Mouse (Mus musculus) kidney, postnatal 25 days (tissue): ENCODE measurements around the gene Als2cr12.
"Not testable (repeated sequence)": the region's sequence is repeated elsewhere in the genome, so short reads cannot be mapped to it uniquely, and the experiment has no call there.

Experiments
- DNase-seq, 2 experiments: peaks; one replicate each; pipeline ENCODE4 v3.0.0; 2021; ENCODE audit warnings: mixed read lengths in 2 of 2

The Als2cr12 gene

DNA sequence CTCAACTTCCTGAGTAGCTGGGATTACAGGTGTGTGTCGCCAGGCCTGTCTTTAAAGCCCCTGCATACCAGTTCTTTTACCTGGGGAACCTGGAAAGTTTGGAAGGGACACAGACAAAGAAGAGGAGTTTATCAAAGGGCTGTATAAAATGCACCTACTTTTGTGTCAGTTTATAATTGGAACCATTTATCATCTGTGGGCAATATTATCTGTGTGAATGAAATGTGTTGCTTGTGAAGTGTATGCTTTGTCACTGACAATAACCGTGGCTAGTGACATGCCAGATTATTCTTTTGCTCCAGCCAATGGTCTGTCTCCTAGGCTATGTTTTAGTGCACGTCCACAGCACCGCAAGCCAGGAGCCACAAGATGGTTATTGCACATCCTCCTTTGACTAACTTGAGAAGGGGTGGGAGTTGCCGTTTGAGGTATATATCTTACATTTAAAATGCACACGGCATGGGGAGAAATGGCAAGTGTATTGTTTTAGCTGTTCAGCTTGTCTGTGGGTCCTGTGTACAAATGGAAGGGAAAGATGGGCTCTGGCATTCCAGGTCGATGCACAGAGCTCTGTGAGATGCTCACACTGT, 23.7 kb upstream of the Als2cr12 start:
- no peak for DNase-seq

GRCm38 (mm10) chr1:58717589-58718270, 21.9 kb upstream of the Als2cr12 start:
- no peak for DNase-seq

DNA sequence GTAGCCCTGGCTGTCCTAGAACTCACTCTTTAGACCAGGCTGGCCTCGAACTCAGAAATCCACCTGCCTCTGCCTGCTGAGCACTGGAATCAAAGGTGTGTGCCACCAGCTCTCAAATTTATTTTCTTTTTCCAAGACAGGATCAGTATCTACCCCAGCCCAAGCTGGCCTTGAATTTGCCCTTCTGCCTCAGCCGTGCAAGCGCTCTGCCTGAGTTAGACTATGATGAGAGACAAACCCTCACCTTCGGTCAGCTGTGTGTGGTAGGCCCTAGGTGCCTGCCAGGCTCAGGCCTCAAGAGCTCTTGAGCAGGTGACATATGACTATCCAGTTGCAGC, 21.1 kb upstream of the Als2cr12 start:
- no peak for DNase-seq

- DNase-seq = no peak
Measured at GRCm38 (mm10) chr1:58716162-58716882, 20.5 kb upstream of the Als2cr12 start.

DNA sequence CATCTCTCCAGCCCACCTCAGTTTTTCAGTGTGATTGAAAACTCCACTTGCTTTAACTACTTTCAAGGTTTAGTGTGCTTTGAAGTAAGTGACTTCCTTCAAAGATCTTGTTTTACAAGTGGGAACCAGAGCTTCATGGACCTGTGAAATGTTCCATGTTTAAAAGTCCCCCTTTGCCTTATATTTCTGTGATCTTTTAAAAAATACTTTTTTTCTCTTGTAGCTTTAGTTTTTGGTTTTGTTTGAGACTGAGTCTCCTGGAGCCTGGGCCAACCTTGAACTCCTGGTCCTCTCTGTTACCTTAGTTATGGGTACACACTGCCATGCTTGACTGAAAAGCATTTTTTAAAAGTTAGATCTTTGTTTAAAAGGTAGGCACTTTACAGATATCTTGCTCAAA, 19.7 kb upstream of the Als2cr12 start:
- no peak for DNase-seq

GRCm38 (mm10) chr1:58714361-58714760, 18.6 kb upstream of the Als2cr12 start:
- DNase-seq = no peak

GRCm38 (mm10) chr1:58713893-58714231, 18.1 kb upstream of the Als2cr12 start:
- DNase-seq = peak; percentile 85 to 88

- DNase-seq = peak; percentile 82 to 88
Measured at GRCm38 (mm10) chr1:58713081-58713892, 17.5 kb upstream of the Als2cr12 start.

DNA sequence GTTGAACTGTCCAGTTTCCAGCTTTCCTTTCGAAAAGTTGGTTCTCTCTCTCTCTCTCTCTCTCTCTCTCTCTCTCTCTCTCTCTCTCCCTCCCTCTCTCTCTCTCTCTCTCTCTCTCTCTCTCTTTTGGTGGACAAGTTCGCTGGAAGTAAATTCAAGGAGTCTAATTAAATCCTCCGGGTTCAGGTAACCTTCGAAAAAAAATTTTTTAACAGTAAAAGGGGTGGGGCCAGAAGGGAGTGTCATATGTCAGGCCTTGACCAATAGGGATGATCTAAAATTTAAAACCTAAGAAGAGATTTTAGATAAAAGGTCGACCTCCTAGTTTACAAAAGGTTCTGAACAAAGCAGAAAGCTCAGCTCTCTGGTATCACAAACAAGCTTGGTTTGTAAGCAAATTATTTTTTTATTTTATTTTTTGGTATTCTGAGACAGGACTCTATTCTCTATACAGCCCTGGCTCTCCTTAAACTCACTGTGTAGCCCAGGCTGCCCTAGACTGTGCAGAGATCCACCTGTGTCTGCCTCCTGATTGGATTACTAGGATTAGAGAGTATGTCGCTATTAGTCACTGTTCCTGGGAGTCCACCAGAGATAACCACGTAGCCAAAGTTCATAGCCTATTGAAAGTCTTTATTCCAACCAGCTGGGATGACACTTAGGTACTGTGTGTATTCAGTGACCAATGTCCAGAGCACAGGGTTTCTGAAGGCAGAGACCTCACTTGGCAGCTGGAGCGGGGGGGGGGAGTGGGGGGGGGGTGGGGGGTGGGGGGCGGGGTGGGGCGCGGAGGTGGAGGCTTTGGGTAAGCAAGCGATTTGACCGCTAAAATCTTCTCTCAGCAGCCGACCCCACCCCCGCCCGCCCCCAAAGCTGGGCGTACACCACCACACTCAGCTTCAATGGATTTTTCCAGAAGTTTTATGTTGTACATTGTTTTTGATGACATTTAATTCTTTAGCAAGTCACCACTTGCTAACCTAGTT, 16.6 kb upstream of the Als2cr12 start:
- peak; percentile 65 to 70 for DNase-seq

GRCm38 (mm10) chr1:58711365-58712016, 15.7 kb upstream of the Als2cr12 start, which contains the start of gene Cflar:
Gene Cflar (plus strand): TSS chr1:58711508.
- peak; percentile 82 to 86 for DNase-seq

DNA sequence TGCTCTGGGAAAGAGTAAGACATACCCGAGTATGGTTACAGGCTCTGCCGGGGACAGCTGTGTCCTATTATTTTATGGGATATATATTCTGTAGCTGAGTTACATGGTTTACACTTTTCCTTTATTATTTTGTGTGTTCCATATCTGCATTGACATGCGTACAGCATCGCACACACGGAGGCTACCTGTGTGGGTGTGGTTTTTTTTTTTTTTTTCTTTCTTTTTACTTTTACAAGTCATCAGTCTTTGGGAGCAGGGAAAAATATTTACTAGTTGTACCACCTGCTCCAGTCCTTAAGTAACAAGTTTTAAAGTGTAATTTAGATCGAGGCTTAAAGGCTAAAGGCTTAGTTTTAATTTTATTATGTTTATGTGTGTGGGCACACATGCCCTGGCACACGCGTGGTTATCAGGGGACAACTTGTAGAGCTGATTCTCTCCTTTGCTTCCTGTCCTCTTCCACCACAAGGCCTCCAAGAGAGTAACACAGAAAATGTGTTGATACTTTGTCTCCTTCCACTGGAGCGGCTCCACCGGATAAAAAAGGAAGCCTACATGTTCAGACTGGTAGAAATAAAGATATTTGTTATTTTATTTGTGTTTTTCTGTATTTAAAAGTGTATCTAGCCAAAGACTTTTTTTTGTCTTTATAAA, 15.0 kb upstream of the Als2cr12 start:
- no peak for DNase-seq

DNA sequence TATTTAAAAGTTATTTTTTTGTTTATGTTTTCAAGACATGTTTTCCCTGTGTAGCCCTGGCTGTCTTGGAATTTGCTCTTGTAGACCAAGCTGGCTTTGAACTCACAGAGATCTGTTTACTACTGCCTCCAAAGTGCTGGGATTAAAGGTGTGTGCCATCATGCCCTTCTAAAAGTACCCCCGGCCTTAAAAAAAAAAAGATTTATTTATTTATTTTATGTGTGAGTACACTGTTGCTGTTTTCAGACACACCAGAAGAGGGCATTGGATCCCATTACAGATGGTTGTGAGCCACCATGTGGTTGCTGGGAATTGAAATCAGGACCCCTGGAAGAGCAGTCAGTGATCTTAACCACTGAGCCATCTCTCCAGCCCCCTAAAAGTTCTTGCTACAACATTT, 14.3 kb upstream of the Als2cr12 start:
- DNase-seq = not testable (repeated sequence)

DNA sequence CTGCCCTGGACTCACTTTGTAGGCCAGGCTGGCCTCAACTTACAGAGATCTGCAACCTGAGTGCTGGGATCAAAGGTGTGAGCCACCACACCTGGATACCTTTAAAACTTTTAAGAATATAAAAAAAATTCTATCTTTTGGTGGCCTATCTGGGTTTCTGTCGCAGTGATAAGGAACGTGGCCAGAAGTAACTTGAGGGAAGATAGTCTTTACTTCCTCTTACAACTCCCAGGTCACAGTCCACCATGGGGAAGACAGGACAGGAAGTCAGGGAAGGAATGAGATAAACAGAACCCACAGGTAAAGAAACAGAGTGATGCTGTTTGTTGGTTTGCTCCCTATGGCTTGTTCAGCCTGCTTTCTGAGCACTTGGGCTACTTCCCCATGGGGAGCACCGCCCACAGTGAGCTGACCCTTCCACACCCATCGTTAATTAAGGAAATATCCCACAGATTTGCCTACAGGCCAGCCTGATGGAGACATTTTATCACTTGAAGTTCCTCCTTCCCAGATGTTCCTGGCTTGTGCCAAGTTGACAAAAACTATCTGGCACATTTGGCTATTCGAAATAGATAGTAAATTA, 4.9 kb upstream of the Als2cr12 start:
- DNase-seq = not testable (repeated sequence)

GRCm38 (mm10) chr1:58699988-58700387, 4.2 kb upstream of the Als2cr12 start:
- no peak for DNase-seq

GRCm38 (mm10) chr1:58698781-58699180, 3.0 kb upstream of the Als2cr12 start:
- DNase-seq = no peak

DNA sequence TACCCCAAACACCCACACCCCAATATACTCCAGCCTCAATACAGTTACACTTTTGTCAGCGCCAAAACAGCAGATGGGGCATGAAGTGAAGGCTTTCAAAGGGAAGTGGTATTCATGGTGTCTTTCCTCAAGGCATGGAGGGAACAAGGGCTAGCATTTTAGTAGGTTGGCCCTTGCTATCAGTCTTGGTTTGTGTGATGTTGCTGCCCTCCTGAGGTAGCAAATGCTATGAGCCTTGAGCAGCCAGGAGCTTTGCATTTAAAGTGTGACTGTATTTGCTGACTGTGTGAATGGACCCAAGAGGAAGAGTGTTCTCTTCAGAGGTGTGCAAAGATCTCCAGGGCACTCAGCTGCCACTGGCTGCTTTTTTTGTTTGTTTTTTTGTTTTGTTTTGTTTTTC, 1.8 kb upstream of the Als2cr12 start:
- DNase-seq = peak in 1 of 2 experiments; percentile 60

DNA sequence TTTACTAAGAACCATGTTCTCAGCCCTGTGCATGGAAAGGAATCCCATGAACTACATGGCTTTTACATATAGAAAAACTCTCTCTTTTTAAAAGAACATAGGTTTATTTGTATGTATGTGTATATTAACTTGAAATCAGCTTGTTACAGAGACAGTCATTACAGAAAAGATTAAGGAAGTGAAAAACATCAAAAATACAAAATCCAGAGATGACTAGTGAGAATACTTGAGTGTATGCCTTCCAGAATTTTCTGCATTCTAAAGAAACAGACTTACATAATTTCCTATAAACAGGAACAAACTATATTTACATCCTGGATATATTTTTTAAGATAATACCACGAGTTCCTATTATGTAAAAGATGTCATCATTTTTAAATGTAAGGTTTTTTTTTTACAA, 2.1 kb downstream of the Als2cr12 start:
- no peak for DNase-seq

DNA sequence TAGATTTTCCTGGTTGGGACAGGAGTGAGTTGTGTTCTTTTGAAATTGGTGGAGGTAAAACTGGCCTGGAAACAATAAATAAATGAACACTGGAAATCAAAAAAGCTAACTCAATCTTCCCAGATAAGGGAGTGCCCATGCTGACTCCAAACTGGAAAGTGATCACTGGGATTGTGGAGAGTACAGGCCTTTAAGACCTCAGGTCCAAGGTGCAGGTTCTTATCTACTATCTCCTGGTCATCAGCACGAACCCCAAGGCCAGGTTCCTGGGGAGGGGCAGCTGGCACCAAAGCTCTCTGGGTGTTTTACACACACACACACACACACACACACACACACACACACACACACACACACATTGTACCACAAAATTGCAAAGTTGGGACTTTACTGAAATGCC, 4.1 kb downstream of the Als2cr12 start:
- DNase-seq = not testable (repeated sequence)

GRCm38 (mm10) chr1:58690834-58691488, 4.8 kb downstream of the Als2cr12 start:
- DNase-seq = peak; percentile 21 to 61
